Mouse (Mus musculus): ENCODE measurements around the gene Sez6l.

DNA sequence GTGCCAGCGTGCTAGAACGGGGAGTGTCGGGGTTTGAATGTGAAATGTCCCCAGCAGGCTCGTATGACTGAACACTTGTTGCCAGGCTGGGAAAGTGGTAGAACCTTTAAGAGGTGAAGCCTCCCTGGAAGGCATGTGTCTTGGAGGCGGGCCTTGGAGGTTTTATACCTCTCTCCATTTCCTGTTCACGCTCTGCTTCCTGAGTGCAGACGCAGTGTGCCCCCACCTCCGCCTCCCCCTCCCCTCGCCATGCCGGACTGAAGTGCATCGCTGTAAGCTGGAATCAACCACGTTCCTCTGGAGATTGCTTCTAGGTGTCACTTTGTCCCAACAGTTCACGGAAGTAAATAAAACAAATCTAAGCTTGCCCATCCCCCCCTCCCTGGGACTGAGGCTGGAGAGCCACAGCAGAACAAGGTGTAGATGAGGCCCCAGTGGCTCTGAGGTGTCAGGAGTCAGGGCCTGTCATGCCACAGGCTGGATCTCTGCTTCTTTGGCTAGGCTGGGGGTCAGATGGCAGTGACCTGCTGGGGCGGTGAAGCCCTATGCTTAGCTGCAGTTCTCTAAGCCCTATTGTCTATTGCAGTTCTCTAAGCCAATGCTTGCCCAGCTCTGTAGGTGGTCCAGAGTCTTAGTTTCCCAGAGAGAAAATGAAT lies 145.7 kb downstream of the Sez6l start:
- TF ChIP-seq POLR2A (IDR thresholded peaks at IDR 0.05; ENCODE audit: low read depth, low read length) (no peak), CTCF (conservative IDR thresholded peaks at IDR 0.05; ENCODE audit: insufficient read depth, insufficient read length, low read depth, low read length) (no peak)

Measured in kidney, adult 2 months (tissue).